Mouse (Mus musculus): ENCODE measurements at regions not wholly inside any gene's neighbourhood (a gene's known extent, or its start where the extent isn't known, plus 50 kb on each side); places are given as distances from the start of the nearest gene placed in this dataset.

GRCm38 (mm10) chr4:50106557-50106956, 261.0 kb upstream of the Grin3a start:
- WGBS, result 24% methylated on average over 1 of the region's 1 CpGs
- no peak for DNase-seq
- Histone ChIP-seq H3K4me3 (no peak overlapping the region), H3K36me3 (ENCODE audit: control insufficient read depth, insufficient read depth, low read length) (no peaks in the 10 kb centered on the region), H3K79me2 (replicated peaks; ENCODE audit: control insufficient read depth, insufficient read depth, low read length) (no peaks in the 10 kb centered on the region), H3K27ac (no peak overlapping the region), H3K27me3 (ENCODE audit: control insufficient read depth, insufficient read depth, low read length) (no peaks in the 10 kb centered on the region), H3K4me1 (ENCODE audit: control insufficient read depth, insufficient read depth, low read length) (no peaks in the 10 kb centered on the region), H3K9ac (ENCODE audit: low read depth, low read length) (no peak overlapping the region)
- TF ChIP-seq CTCF (IDR thresholded peaks at IDR 0.05), result no peak
- intact Hi-C loops (cut with DNase I), result no loop called here

DNA sequence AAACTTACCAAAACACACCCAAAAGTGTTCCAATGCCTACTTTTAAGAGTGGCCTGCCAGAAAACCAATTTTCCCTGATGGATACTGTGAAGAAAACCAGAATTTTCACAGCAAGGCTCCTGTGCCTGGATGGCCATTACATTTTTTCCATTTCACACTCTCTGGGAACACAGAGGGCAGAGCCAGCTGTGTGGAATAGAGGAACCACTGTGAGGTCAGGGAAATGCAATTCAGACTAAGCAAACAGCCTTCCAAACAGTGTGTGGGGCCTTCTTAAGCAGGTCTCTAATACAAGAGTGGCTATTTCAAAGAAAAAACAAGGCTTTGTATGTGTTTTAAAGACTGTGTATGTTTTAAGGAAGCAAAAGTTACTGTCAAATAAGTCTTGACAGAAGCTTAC, 242.3 kb upstream of the Grin3a start:
- no peaks in the 10 kb centered on the region for H3K4me1 ChIP-seq (ENCODE audit: control insufficient read depth, insufficient read depth, low read length)
- H3K36me3 ChIP-seq (ENCODE audit: control insufficient read depth, insufficient read depth, low read length), result no peaks in the 10 kb centered on the region
- H3K27ac ChIP-seq, result no peak overlapping the region
- DNase-seq, result no peak
- intact Hi-C loops (cut with DNase I), result no loop called here
- no peak overlapping the region for H3K9ac ChIP-seq (ENCODE audit: low read depth, low read length)
- H3K27me3 ChIP-seq (ENCODE audit: control insufficient read depth, insufficient read depth, low read length), result no peaks in the 10 kb centered on the region
- H3K4me3 ChIP-seq, result no peak overlapping the region
- TF ChIP-seq CTCF (IDR thresholded peaks at IDR 0.05) (no peak), EP300 (IDR thresholded peaks at IDR 0.05; ENCODE audit: insufficient read depth, low read depth, low read length) (no peak), POLR2A (IDR thresholded peaks at IDR 0.05; ENCODE audit: insufficient read depth, low read depth, low read length) (no peak)
- H3K79me2 ChIP-seq (replicated peaks; ENCODE audit: control insufficient read depth, insufficient read depth, low read length), result no peaks in the 10 kb centered on the region

DNA sequence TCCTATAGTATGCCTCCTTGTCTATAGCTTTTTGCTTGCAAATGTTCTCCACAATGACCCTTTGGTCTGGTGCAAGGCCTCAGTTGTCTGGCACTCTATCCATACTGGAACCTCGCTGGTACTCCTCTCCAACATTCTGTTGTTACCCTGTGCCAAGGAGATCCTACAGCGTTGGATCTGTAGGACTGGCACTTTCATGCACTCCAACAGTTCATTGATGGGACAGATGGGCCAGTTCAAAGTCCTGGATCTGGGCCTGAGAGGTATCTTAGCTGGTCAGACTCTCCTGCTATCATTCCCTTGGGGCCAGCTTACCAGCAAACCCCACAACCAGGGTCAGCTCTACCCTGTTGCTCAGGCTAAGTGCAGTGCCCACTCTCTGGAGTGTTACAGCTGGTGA, 241.1 kb upstream of the Grin3a start:
- no peak overlapping the region for H3K4me3 ChIP-seq
- H3K9ac ChIP-seq (ENCODE audit: low read depth, low read length), result no peak overlapping the region
- H3K27me3 ChIP-seq (ENCODE audit: control insufficient read depth, insufficient read depth, low read length), result no peaks in the 10 kb centered on the region
- intact Hi-C loops (cut with DNase I), result no loop called here
- H3K36me3 ChIP-seq (ENCODE audit: control insufficient read depth, insufficient read depth, low read length), result no peaks in the 10 kb centered on the region
- no peaks in the 10 kb centered on the region for H3K79me2 ChIP-seq (replicated peaks; ENCODE audit: control insufficient read depth, insufficient read depth, low read length)
- TF ChIP-seq CTCF (IDR thresholded peaks at IDR 0.05), result no peak
- no peak for TF ChIP-seq POLR2A (IDR thresholded peaks at IDR 0.05; ENCODE audit: insufficient read depth, low read depth, low read length)
- no peak for TF ChIP-seq EP300 (IDR thresholded peaks at IDR 0.05; ENCODE audit: insufficient read depth, low read depth, low read length)
- DNase-seq, result no peak
- no peaks in the 10 kb centered on the region for H3K4me1 ChIP-seq (ENCODE audit: control insufficient read depth, insufficient read depth, low read length)
- 31% methylated on average over 2 of the region's 2 CpGs for WGBS
- H3K27ac ChIP-seq, result no peak overlapping the region

DNA sequence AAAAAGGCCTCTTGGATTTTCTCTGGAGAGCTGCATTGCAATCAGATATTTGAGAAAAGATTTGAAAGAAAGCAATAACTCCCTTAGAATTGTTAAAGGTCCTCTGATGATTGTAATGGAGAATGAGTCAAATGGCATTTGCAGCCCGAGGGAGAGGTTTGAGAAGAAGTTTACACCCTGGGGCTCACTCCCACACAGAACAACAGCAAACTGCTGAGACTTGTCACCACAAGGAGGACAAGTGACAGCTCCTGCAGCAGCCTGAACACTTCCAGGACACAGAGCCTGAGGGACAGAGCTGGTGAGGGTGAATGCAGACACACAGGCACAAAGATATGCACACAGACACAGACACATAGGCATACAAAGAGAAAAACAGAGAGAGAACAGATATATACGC, 210.0 kb upstream of the Grin3a start:
- no peaks in the 10 kb centered on the region for H3K79me2 ChIP-seq (replicated peaks; ENCODE audit: control insufficient read depth, insufficient read depth, low read length)
- H3K4me1 ChIP-seq (ENCODE audit: control insufficient read depth, insufficient read depth, low read length), result no peaks in the 10 kb centered on the region
- H3K27ac ChIP-seq, result no peak overlapping the region
- no peak overlapping the region for H3K9ac ChIP-seq (ENCODE audit: low read depth, low read length)
- H3K27me3 ChIP-seq (ENCODE audit: control insufficient read depth, insufficient read depth, low read length), result no peaks in the 10 kb centered on the region
- no peak for DNase-seq
- TF ChIP-seq CTCF (IDR thresholded peaks at IDR 0.05), result no peak
- TF ChIP-seq POLR2A (IDR thresholded peaks at IDR 0.05; ENCODE audit: insufficient read depth, low read depth, low read length), result no peak
- no peak for TF ChIP-seq EP300 (IDR thresholded peaks at IDR 0.05; ENCODE audit: insufficient read depth, low read depth, low read length)
- no peaks in the 10 kb centered on the region for H3K36me3 ChIP-seq (ENCODE audit: control insufficient read depth, insufficient read depth, low read length)
- H3K4me3 ChIP-seq, result no peak overlapping the region
- intact Hi-C loops (cut with DNase I), result no loop called here
- WGBS, result 31% methylated on average over 2 of the region's 2 CpGs

DNA sequence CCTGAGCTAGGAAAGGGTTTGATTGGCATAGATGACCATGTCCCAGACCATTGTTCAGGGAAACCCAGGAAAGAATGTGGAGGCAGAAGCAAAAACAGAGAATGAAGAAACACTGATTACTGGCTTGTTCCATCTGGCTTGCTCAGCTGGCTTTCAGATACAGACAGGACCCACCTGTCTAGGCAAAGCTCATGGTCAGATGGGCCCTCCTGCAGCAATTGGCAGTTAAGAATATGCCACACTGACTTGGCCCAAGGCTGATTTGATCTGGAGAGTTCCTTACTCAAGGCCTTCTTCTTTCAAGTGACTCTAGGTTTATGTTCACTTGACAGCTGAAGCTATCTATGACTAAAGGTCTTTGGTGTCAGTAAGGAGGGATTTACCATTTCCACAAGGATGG, 195.9 kb upstream of the Grin3a start:
- TF ChIP-seq POLR2A (IDR thresholded peaks at IDR 0.05; ENCODE audit: insufficient read depth, low read depth, low read length) (no peak), CTCF (IDR thresholded peaks at IDR 0.05) (no peak), EP300 (IDR thresholded peaks at IDR 0.05; ENCODE audit: insufficient read depth, low read depth, low read length) (no peak)
- intact Hi-C loops (cut with DNase I), result no loop called here

DNA sequence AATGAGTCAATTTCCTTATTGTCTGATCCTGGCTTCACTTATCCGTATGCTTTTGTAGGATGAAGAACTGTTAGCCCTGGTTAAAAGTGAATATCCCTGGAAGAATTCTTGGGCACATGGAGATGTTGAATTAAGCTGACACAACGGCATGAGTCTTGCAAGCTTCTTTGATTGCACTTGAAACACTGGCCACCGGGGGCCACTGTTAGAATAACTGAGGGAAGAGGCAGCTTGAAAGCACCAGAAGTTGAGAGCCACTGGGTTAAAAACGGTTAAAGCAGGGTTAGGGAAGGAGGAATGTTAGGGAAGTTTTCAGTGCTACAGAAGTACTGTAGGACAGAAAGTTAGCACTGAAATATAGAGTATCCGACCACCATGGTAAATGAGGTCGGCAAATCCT, 190.5 kb upstream of the Grin3a start:
- H3K27me3 ChIP-seq (ENCODE audit: control insufficient read depth, insufficient read depth, low read length), result no peaks in the 10 kb centered on the region
- TF ChIP-seq CTCF (IDR thresholded peaks at IDR 0.05) (no peak), POLR2A (IDR thresholded peaks at IDR 0.05; ENCODE audit: insufficient read depth, low read depth, low read length) (no peak), EP300 (IDR thresholded peaks at IDR 0.05; ENCODE audit: insufficient read depth, low read depth, low read length) (no peak)
- H3K79me2 ChIP-seq (replicated peaks; ENCODE audit: control insufficient read depth, insufficient read depth, low read length), result no peaks in the 10 kb centered on the region
- H3K4me3 ChIP-seq, result no peak overlapping the region
- 58% methylated on average over 6 of the region's 6 CpGs for WGBS
- intact Hi-C loops (cut with DNase I), result no loop called here
- DNase-seq, result no peak
- no peaks in the 10 kb centered on the region for H3K36me3 ChIP-seq (ENCODE audit: control insufficient read depth, insufficient read depth, low read length)
- H3K4me1 ChIP-seq (ENCODE audit: control insufficient read depth, insufficient read depth, low read length), result no peaks in the 10 kb centered on the region
- H3K9ac ChIP-seq (ENCODE audit: low read depth, low read length), result no peak overlapping the region
- no peak overlapping the region for H3K27ac ChIP-seq

More for the DNA sequence above, 195.9 kb upstream of the Grin3a start:
- DNase-seq, result no peak
- Histone ChIP-seq H3K4me1 (ENCODE audit: control insufficient read depth, insufficient read depth, low read length) (no peaks in the 10 kb centered on the region), H3K79me2 (replicated peaks; ENCODE audit: control insufficient read depth, insufficient read depth, low read length) (no peaks in the 10 kb centered on the region), H3K27ac (no peak overlapping the region), H3K9ac (ENCODE audit: low read depth, low read length) (no peak overlapping the region), H3K36me3 (ENCODE audit: control insufficient read depth, insufficient read depth, low read length) (no peaks in the 10 kb centered on the region), H3K27me3 (ENCODE audit: control insufficient read depth, insufficient read depth, low read length) (no peaks in the 10 kb centered on the region), H3K4me3 (no peak overlapping the region)

DNA sequence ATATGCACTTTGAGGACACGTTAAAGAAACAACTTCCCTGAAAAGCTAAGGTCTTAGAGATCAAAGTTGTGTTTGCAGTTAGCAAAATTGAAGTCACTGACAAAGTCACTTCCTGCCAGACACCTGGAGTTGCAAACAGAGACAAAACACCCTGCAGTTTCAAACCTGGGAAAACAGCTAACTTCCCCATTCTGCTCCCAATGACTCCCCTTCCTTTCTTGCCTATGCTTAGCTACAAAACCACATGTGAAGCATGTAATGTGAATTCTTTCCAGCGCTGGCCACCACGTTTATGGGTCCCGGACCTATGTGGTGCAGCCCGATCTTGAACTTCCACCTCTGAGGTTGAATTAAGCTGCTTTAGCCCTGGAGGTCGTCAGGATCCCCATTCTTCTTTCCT, 179.8 kb upstream of the Grin3a start:
- Histone ChIP-seq H3K4me1 (ENCODE audit: control insufficient read depth, insufficient read depth, low read length) (no peaks in the 10 kb centered on the region), H3K27me3 (ENCODE audit: control insufficient read depth, insufficient read depth, low read length) (no peaks in the 10 kb centered on the region), H3K27ac (no peak overlapping the region), H3K4me3 (no peak overlapping the region), H3K36me3 (ENCODE audit: control insufficient read depth, insufficient read depth, low read length) (no peaks in the 10 kb centered on the region), H3K9ac (ENCODE audit: low read depth, low read length) (no peak overlapping the region), H3K79me2 (replicated peaks; ENCODE audit: control insufficient read depth, insufficient read depth, low read length) (no peaks in the 10 kb centered on the region)
- WGBS, result 60% methylated on average over 6 of the region's 6 CpGs
- no peak for DNase-seq
- intact Hi-C loops (cut with DNase I), result no loop called here
- TF ChIP-seq POLR2A (IDR thresholded peaks at IDR 0.05; ENCODE audit: insufficient read depth, low read depth, low read length) (no peak), CTCF (IDR thresholded peaks at IDR 0.05) (no peak), EP300 (IDR thresholded peaks at IDR 0.05; ENCODE audit: insufficient read depth, low read depth, low read length) (no peak)
